Mouse (Mus musculus) retina, embryonic 14.5 days (tissue): ENCODE data around the gene Tsen15.

Source experiments
- DNase-seq: peaks from one replicate; pipeline ENCODE4 v3.0.0-alpha.2; 2015; ENCODE audit warnings: low spot score

Gene Tsen15

DNA sequence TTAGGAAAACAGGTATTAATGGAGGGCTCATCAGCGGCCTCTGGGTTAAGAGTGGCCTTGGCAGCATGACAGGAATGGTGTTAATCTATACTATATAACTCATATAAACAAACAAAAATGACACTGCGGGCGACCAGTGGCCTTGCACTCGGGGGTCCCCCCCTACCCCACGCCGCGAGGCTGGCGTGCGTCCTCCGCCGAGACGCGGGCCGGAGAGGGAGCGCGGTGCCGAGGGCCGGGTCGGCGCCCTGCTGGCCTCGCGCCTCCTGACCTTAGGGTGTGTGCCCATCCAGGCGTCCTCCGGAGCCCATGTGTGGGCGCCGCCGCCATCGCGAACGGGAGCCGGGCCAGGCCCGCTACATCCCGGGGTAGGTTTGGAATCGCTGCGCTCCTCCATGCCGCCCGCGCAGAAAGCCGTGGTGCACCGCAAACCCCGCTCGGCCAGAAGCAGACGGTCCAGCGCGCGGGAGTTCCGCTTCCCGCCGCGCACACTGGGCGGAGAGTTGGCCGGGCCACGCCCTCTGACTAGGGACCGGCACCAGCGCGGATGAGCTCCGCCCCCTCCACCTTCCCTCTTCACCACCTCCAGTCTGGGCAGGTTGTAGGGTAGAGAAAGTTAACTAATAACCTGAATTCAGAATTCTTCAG, at the start of gene Tsen15:
TSS of gene Tsen15 (minus strand) at position 501 of the 648 bp plus-strand sequence.
- peak; percentile 79 for DNase-seq

DNA sequence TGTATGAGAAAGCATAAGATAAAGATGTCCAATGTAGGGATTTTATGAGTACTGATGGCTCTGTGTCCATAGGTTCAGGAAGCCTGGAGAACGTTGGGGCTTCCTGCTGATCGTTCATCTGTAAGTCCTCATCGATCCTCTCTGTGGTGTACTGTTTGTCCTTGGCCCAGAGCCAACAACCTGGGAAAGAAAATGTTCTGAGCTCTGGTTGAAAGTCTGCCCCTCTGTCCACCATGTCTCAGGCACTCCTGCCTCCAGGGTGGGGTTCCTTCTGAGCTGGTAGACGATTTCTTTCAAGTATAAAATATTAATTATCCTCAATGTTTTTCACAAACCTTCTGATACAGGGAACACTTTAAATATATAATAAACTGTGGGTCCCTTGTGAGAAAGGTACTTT, 47.7 kb upstream of the Tsen15 start:
- no peak for DNase-seq

DNA sequence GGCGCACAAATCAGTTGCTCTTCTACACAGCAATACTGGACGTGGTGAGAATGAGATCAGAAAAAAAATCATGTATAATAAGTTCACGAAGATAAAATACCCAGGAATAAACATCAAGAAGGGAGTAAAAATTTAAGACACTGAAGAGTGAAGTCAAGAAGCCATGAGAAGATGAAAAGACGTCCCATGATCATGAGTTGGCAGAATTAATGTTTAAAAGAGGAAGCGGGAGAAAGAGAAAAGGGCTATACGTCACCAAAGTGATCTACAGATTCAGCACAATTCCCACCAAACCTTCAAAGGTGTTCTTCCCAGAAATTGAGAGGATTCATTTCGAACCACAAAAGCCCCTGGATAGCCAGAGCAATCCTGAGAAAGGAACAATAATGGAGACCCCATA, 43.3 kb upstream of the Tsen15 start:
- DNase-seq, result no peak

DNA sequence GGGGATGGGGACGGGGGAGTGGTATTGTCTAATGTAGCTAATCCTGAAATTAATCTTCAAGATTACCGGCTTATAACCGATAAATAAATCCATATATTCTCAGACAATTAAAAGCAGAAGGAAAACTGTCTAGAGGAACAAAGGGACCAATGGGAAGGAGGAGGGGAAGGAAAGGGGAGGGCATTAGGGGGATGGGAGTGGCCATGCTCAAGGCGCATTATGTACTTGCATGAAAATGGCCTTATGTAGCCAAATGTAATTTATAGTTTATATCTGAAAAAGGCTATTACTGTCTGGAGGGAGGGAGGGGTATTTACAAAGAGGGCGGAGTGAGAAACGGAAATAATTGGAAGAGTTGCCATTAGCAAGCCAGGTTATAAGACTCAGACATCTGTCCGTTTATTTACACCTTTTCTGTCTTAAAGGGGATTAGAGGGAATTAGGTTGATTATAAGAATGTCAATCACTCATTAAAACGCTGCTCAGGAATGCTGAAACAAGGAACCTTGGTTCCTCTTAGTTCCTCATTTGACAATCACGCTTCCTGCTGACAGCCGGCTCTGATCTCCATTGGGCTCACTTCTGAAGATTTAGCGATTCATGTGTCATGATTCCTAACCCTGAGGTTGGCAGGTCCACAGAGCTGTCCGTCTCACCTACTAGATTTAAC, 41.6 kb upstream of the Tsen15 start:
- peak; percentile 67 for DNase-seq

DNA sequence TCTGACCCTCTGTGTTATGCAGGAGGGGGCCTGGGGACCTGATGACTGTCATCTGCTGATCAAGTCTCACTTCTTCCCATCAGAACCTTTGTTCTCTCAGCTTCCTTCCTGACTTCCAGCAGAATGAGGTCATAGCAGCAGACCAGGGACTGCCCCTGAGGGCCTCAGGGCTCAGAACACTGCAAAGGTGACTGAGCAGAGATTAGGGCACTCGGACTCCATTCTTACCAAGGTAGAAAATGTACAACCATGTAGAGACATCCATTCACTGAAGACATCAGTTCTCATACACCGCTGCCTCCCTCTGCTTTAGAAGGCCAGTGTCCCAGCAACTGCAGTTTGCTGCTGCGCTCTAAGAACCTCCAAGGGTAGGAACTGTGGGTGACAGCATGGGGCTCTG, 36.6 kb upstream of the Tsen15 start:
- peak; percentile 52 for DNase-seq

DNA sequence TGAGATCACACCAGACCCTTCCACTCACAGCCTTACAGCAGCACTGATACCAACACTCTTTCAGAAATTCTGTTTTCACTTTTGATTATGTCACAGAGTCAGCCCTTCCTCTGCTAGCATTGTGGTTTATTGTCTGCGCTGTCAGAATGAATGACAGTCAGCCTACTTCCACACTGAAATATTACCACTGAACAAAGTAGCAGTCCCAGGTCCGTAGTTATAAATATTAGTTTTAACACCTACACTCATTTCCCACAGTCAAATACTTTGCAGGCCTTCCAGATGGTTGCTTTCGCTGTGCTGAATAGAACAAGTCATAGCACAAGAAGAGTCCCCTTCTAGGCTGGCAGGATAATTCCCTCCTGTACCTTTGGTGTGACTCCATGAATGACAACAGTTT, 35.8 kb upstream of the Tsen15 start:
- peak; percentile 53 for DNase-seq

DNA sequence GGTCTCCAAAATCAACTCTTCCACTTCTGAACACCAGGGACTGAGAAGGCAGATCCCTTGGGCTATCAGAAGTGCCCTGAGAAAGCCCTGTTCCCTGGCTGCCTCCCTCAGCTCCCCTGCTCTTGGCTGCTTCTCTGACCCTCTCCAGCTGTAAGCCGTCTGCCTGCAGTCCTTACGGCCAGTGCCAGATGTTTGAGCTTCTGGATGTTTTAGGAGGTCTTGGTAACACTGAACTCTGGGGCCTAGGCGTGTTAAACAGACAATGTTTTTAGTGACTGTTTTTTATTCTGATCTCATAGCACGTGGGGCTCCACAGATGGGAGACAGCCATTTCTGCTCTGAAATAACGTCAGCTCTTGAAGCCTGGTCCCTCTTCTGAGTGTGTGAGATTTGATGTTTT, 31.1 kb upstream of the Tsen15 start:
- no peak for DNase-seq

DNA sequence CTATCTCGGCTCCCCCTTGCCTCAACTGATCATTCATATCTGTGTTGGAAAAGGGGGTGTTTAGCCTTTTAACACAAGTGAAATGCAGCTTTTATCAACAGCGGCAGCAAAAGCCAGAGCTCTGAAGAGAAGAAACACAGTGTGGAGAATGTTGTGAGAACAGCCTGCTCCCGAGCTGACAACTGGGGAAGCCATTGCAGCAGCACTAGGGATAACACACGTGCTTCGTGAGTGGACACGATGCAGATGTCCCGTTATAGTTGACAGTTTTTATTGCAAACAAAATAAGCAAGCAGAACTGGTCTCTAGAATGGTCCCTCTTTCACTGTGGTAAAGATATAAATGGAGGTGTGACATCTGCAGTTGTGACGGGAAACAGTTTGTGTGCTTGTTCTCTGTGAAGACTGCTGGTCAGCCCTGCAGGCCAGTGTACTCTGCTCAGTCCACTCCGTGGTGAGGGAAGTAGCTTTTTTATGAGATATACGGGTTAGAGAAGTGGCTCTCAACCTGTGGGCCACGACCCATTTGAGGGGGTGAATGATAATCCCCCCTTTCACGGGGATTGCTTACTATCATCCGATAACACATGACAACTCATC, 29.9 kb upstream of the Tsen15 start:
- DNase-seq, result no peak

DNA sequence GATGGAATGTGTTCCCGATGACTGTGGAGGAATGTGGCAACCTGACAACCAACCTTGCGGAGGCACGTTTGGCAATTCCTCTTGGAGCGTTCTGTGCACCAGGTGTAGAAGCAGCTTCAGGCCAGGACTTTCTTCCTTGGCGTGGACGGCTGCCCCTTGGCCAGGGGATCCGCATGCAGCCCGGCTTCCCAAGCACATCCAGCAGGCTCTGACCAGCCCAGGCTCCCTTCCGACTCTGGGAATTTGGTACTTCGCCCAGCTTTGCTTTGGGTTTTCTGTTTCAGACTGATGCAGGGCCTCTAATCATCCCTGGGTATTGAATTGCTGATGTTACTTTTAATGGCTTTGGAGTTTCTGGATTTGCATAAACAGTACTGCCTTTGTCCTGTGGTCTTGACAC, 28.0 kb upstream of the Tsen15 start:
- DNase-seq, result no peak

DNA sequence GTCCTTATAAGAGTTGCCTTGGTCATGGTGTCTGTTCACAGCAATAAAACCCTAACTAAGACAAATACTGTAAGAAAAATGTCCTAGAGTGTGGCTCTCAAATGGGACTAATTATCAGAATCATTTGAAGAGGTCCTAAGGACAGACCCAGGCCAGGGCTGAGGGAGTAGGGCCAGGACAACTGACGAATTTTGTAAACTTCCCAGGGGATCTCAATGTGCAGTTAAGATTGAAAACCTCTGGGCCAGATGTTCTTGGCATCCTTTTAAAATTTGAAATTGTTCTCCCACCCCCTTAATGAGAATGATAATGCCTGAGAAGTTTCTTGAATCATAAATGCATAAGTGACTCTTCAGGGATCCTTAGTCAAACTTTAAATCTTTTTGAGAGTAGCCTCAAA, 27.5 kb upstream of the Tsen15 start:
- DNase-seq, result no peak

DNA sequence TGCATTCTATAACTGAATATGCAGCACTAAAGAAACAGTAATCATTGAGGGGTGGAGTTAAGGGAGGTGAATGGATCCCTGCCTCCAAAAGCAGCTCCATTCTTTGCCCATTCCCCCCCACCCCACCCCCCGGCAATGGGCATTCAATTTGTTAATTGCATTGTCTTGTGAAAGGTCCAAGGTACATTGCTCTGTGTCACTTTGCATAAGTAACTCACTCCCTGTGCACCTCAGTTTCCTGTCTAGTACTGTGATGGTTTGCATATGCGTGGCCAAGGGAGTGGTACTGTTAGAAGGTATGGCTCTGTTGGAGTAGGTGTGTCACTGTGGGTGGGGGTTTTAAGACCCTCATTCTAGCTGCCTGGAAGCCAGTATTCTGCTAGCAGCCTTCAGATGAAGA, 26.6 kb upstream of the Tsen15 start:
- no peak for DNase-seq

DNA sequence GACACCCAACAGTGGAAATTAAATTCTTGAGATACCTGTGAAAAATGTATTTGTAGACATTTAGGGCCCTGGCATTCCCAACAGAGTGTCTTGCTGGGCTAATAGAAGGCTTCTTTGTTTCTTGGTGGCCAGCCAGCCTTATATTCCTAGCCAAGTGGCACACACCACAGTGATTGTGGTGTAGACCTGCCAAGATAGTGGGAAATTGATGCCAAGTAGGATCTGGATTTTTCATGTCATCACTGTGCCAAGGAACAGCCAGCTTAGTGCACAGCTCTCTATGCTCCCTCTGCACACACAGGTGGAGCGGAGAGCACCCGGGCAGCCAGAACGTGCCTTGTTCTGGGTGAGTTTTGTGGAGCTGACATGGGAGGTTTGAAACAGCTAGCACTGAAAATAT, 24.2 kb upstream of the Tsen15 start:
- no peak for DNase-seq

DNA sequence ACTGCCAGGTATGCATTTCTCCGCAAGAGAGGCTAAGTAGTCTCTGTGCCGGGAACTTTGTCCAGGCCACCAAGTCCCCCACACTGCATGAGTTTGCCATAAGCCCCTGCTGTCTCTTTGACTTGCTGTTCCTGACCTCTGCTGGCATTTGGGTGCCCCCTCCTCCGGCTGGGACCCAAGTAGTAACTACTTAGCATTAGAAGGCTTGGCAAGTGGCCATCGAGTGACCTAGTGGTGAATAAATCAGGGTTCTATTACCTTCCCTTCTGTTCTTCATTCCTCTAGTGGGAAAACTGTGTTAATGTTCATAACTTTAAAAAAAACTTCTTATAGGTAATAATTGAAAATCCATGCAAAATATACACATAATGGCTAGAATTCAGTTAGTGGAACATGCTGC, 22.9 kb upstream of the Tsen15 start:
- no peak for DNase-seq

DNA sequence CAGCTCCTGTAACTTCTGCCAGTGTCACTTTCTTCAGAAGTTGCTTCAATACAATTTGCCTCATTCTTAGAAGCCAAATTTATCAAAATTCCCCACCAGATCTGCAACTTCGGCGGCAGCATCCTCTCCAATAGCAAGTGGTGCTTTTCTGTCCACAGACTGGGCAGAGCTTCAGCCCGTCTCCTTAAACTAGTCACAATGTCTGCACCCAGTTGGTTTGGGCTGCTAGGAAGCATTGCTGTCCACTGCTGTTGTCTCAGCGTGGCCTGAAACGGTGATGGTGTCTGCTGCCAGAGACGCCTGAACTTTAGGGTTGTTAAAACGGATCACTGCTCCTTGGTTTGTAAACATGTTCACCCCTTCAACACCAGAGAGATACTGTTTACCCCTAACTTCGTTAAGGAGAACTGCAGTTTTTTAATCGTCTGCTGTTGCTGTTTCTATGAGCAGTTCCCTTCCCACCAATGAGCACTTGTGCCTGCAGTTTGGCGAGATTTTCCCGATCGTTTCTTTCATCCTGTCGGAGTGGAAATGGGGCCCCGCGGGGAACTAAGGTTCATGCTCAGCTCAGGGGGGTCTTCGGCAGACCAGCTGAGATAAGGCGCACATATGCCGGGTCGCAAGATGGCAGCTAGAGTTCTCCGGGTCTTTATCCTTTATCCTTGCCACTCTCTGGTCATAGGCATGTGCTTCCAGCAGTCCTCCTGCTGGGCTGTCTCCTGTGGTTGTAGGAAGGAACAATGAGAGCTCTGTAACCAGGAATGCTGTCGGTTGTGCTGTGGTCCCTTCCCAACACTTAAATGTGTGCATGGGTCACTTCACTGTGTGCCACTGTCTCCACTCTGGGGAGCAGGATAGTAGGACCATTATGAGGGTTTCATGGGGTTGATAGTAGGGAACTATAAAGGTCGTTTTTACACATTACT, 20.8 kb upstream of the Tsen15 start:
- peak; percentile 58 for DNase-seq

DNA sequence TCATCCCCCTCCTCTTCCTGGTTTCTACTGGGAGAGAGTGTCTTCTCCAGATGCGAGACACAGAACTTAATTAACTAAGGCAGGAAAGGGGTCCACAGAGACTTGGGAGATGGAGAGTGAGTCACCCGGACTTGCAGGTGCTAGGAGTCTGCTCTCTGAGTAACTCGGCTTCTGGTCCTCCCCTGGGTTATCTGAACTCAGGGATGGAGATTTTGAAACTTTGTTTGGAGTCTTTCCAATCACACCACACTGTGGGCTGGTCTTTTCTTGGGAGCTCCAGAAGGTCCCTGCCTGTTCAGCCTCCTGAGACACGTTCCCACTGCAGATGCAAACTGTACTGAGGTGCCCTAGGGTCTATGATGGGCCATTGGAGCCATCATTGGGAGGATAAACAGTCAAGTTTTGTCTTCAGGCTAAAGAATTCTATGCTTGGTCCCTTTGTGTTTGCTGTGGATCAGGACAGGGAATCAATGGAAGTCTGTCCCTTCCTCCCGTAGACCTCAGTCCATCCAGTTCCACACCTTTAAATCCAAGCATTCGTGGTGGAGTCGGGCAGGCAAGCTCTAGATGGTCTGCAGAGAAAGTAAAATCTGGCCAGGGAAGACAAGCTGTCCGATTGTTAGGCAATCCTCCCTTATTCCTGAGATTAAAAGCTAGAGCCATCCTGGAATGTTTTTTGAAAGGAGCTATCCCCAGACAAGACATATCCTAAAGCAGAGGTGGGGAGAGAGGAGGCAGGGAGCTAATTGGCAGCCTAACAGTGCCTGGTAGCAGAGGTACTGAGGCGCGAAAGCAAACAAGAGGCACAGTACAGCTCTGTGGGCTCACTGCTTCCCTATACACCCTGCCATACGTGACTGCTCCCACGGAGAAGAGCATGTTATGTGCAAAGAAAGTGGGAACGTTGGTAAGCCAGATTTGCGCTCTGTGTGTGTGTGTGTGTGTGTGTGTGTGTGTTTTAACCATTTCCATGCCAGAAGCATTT, 14.4 kb upstream of the Tsen15 start:
- peak; percentile 36 for DNase-seq

DNA sequence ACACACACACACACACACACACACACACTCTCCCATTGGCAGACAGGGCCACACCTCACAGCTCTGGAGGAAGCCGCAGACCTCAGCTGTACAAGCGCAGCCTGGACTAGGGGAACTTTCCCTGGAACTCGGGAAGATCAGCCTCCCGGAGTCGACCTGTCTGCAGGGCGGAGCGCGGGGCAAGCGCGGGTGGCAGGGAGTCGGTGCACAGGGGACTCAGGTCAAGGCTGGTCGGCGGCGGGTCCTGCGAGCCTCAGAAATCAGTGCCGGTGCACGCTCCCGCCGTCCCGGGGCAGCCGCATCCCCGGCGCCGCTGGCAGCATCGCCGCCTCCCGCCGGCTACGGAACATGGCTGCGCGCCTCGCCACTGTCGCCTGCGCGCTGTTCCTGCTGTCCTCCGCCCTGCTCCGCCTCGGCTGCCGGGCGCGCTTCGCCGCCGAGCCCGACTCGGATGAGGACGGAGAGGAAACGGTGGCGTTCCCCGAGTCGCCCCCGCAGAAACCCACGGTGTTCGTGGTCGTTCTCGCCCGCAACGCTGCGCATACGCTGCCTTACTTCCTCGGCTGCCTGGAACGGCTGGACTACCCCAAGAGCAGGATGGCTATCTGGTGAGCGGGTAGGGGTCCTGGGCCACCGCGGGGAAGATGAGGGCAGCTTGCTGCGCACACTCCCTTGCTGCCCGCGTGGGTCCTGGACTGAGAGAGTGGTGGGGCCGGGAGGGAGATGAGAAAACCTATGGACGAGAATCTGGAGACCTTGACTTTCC, 13.5 kb upstream of the Tsen15 start, which contains the start of gene Colgalt2:
TSS of gene Colgalt2 (plus strand) at position 41 of the 766 bp plus-strand sequence.
- DNase-seq, result peak; percentile 70

DNA sequence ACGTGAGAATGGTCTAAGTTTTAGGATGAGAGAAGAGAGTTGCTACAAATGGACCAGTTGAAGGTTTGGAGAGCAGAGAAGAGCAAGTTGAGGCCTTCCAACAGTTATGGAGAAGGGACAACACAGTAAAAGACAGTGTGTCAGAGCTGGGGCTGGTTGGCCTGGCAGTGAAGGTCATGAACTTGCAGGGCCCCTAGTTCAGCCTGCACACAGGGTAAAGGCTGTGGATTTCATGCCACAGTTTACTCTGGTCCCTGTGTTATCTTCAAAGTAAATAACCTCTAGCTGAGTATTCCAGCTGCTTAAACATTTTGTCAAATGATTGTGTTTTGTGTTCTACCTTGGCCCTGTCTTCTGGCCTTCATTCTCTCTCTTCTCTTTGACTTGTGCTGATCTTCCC, 12.2 kb upstream of the Tsen15 start:
- no peak for DNase-seq

DNA sequence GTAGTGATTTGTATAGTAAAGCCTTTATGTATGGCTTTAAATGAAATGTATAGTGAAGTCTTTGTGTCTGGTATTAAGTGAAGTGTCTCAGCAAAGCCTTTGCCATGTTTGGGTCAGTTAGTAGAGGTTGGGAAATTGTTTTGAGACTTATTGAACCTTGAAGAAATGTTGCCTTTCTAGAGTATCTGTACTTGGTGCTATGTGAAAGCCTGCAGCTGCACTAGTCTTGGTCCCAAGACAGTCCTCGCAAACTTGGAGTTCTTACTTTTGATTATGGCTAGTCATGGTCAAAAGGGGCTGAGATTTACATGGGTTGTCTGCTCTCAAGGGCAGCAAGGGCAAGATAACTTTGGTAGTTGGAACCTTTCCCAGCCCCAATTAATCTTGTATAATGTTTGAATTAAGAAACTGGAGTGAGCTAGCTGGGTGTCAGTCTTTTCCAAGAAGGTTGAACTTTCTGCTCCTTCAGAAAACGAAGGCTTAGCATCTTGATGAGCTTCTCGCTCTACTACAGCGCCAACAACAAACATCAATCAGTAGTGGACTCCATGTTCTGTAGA, 8.5 kb upstream of the Tsen15 start:
- no peak for DNase-seq

DNA sequence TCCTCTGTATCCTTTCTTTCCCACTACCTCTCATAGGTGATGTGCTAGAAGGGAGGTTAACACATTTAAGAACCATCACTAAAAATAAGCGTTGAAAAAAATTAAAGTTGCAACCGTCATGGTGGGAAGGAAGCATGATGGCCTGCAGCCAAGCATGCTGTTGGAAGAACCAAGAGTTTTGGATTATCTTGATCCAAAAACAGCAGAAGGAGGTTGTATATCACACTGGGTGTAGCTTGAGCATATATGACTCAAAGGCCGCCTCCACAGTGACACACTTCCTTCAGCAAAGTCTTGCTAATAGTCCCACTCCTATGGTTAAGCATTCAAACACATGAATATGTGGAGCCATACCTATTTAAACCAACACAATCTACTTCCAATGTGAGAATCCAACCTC, 7.6 kb upstream of the Tsen15 start:
- DNase-seq, result no peak

DNA sequence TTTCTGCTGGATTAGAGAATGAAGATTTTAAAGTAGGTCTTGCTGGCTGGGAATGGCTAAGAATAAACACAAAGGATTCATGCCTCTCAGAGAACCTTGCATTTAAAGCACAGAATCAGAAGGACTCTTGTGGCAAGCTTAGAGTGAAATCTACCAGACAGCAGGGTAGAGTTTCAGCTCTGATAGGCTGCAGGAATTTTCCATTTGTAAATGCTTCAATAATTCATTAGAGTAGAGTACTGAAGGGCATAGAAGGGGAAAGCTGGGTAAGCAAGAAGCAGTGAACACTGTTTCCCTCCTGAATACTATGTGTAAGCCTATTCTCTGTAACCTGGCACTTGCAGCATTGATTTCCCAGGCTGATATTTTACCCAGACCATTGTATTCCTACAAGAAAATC, 2.8 kb upstream of the Tsen15 start:
- DNase-seq, result no peak
